Mouse (Mus musculus) lung, adult 2 months (tissue): ENCODE measurements around the gene Gm5108.

Experiments used
- CTCF ChIP-seq: fragments of 200-500 bp; IDR thresholded peaks from 2 replicates; pipeline ENCODE4 v1.5.1; 2011; ENCODE audit warnings: mild to moderate bottlenecking, low read length, control low read depth; ENCODE audit not compliant: insufficient read depth
- POLR2A ChIP-seq: fragments of 200-500 bp; IDR thresholded peaks from 2 replicates; pipeline ENCODE4 v1.6.1; 2011; ENCODE audit warnings: low read depth, mild to moderate bottlenecking, control low read depth, low read length, borderline replicate concordance; ENCODE audit errors: extremely low read depth

DNA sequence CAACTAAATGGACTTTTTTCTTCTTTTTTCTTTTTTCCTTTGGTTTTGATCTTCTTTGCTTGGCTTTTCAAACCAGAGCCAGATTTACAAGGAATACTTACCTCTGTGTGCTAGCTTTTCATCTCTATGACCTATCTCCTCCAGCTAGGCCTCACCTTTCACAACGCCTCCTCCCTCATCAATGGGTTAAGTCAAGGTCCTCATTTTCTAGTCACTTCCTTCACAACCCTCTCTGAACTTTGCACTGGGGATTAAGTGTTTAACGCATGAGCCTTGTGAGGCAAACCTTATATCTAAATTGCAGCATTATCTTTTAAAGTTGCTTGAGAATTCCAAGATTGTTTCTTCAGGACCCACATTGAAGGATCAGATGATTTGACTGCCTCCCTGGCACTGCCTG lies 63.0 kb downstream of the Gm5108 start:
- no peak for TF ChIP-seq POLR2A
- TF ChIP-seq CTCF, result no peak
